Comparison of ENCODE assay signal across 8 mouse cellular contexts in the genomic region with DNA sequence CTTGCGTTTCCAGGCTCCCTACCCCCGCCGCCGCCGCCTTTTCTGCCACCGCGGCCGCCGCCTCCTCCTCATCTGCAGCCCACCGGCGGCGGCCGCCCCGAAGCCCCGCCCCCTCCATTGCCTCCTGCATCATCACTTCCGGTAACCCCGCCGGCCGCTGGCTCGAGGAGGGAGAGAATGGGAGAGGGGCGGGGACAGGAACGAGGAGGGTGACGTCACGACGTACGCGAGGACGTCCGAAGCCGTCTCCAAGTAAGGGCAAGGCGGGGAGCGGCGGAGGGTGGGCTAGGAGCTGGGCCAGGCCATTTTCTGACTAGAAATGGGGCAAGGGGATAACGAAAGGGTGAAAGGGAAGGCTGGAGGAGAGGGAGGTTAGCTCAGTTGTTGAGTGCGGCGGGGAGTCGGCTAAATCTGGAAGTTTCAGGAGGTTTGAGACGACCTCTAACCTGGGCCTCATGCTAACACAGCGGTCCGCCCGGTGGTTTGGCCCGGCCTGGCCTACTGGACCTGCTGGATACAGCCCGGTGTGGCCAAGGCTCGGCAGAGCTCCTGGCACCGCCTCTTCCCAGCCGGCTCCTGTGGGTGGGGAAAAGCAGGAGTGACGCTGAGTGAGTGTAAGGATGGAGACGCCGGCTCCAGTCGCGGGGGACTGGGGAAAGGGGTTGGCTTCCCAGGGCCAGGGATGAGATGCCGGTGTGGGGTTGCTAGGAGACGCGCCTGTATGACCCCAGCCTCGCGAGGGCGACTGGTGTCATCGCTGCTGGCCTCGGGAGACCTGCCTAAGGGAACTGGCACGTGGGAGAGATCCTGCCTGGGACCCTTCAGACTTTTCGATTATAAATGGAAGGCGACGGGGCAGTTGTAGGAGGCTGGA. TPM values are rescaled to one million over a fixed set of nuclear protein-coding genes. Genes with fewer than 3 reads are reported as not detected.
A peak's percentile ranks its signal among the peaks of the same experiment; 100 is the strongest.
DNase-seq lines count a peak whose midpoint lies in the region; ATAC-seq and TF ChIP-seq lines count a peak whose summit lies in the region.

A gene (plus strand): TSS at position 223 of the 874 bp plus-strand sequence.
A gene (minus strand): TSS at position 660 of the 874 bp plus-strand sequence.

- peak; percentile 99 for ATAC-seq in erythroblast, adult 5-6 weeks (replicated peaks; ENCODE audit: low FRiP score, poor library complexity, severe bottlenecking)
- ATAC-seq in heart, embryonic 12.5 days (ENCODE audit: insufficient number of reproducible peaks, low FRiP score): peak; percentile 99
- peak; percentile 98 for ATAC-seq in kidney, postnatal 0 days (replicated peaks; ENCODE audit: low FRiP score, low read depth)
- peak; percentile 98 for ATAC-seq in liver, embryonic 11.5 days (replicated peaks; ENCODE audit: low FRiP score)
- ATAC-seq in stomach, embryonic 14.5 days (ENCODE audit: insufficient number of reproducible peaks, insufficient read depth, low FRiP score, low read depth): peak; percentile 98

- H3K4me2 ChIP-seq in heart, embryonic 12.5 days: peak within 1 kb of the TSS; percentile 87
- peak within 1 kb of the TSS; percentile 87 for H3K4me2 ChIP-seq in kidney, postnatal 0 days (ENCODE audit: low read length)
- peak within 1 kb of the TSS; percentile 69 for H3K4me2 ChIP-seq in liver, embryonic 11.5 days
- H3K4me2 ChIP-seq in stomach, embryonic 14.5 days (replicated peaks; ENCODE audit: low read depth, low read length): peak within 1 kb of the TSS; percentile 72

- peaks cover 14% of the 10 kb centered on the region; the same call in 1 of the 2 replicates for H3K4me1 ChIP-seq in heart, embryonic 12.5 days (replicated peaks)
- 0 out of 2 replicates have a peak, but pooled peaks cover 6% of the 10 kb centered on the region for H3K4me1 ChIP-seq in kidney, postnatal 0 days (replicated peaks; ENCODE audit: insufficient read depth, low read length)
- peaks cover 3% of the 10 kb centered on the region for H3K4me1 ChIP-seq in liver, embryonic 11.5 days (replicated peaks; ENCODE audit: control insufficient read depth, insufficient read depth, low read length)
- 0 out of 2 replicates have a peak, but pooled peaks cover 9% of the 10 kb centered on the region for H3K4me1 ChIP-seq in stomach, embryonic 14.5 days (ENCODE audit: control insufficient read depth, insufficient read depth, low read length)

- H3K36me3 ChIP-seq in heart, embryonic 12.5 days: no peaks in the 10 kb centered on the region
- H3K36me3 ChIP-seq in kidney, postnatal 0 days (ENCODE audit: insufficient read depth, low read length): no peaks in the 10 kb centered on the region
- H3K36me3 ChIP-seq in liver, embryonic 11.5 days (ENCODE audit: control insufficient read depth, insufficient read depth, low read length): no peaks in the 10 kb centered on the region
- H3K36me3 ChIP-seq in stomach, embryonic 14.5 days (ENCODE audit: control insufficient read depth, insufficient read depth, low read length): no peaks in the 10 kb centered on the region

- H3K9me3 ChIP-seq in heart, embryonic 12.5 days (replicated peaks): no peaks in the 10 kb centered on the region
- no peaks in the 10 kb centered on the region for H3K9me3 ChIP-seq in kidney, postnatal 0 days (replicated peaks; ENCODE audit: low read length)
- H3K9me3 ChIP-seq in liver, embryonic 11.5 days (ENCODE audit: control insufficient read depth, low read length): no peaks in the 10 kb centered on the region
- H3K9me3 ChIP-seq in stomach, embryonic 14.5 days (ENCODE audit: control insufficient read depth, low read depth, low read length): no peaks in the 10 kb centered on the region

- H3K27ac ChIP-seq in heart, embryonic 12.5 days (ENCODE audit: poor library complexity, severe bottlenecking): peak within 1 kb of the TSS; percentile 97
- H3K27ac ChIP-seq in kidney, postnatal 0 days: peak within 1 kb of the TSS; percentile 98
- peak within 1 kb of the TSS; percentile 72 for H3K27ac ChIP-seq in liver, embryonic 11.5 days (ENCODE audit: low read depth, low read length)
- H3K27ac ChIP-seq in stomach, embryonic 14.5 days (ENCODE audit: low read length): peak within 1 kb of the TSS; percentile 96

- WGBS in heart, embryonic 12.5 days: under 1% methylated on average over 63 of the region's 63 CpGs
- WGBS in kidney, postnatal 0 days: 0% methylated on average over 63 of the region's 63 CpGs
- 1% methylated on average over 63 of the region's 63 CpGs for WGBS in liver, embryonic 11.5 days
- WGBS in stomach, embryonic 14.5 days: under 1% methylated on average over 55 of the region's 63 CpGs

- DNase-seq in B cell, adult 2 months: peak; percentile 93 to 95
- DNase-seq in brain, adult 2 months (ENCODE audit: low read depth, low spot score): peak; percentile 99
- DNase-seq in kidney, postnatal 0 days (ENCODE audit: low spot score): peak; percentile 99
- peak; percentile 97 for DNase-seq in liver, embryonic 11.5 days (ENCODE audit: low spot score)
- peak; percentile 96 for DNase-seq in naive thymus-derived CD4-positive, alpha-beta T cell, adult 2 months (ENCODE audit: low read depth)

- peak within 1 kb of the TSS; percentile 86 for H3K4me3 ChIP-seq in heart, embryonic 12.5 days
- H3K4me3 ChIP-seq in kidney, postnatal 0 days (replicated peaks; ENCODE audit: low read depth, low read length): peak within 1 kb of the TSS; percentile 83
- peak within 1 kb of the TSS; percentile 58 for H3K4me3 ChIP-seq in liver, embryonic 11.5 days (ENCODE audit: low read depth, low read length)
- peak within 1 kb of the TSS; percentile 68 for H3K4me3 ChIP-seq in stomach, embryonic 14.5 days (ENCODE audit: low read depth, low read length)

- peak within 1 kb of the TSS; percentile 94 for H3K9ac ChIP-seq in heart, embryonic 12.5 days
- peak within 1 kb of the TSS; percentile 81 for H3K9ac ChIP-seq in kidney, postnatal 0 days (ENCODE audit: low read depth, low read length)
- H3K9ac ChIP-seq in liver, embryonic 11.5 days (ENCODE audit: low read depth, low read length): peak within 1 kb of the TSS; percentile 78
- H3K9ac ChIP-seq in stomach, embryonic 14.5 days (replicated peaks; ENCODE audit: low read depth, low read length): peak within 1 kb of the TSS; percentile 73

- TF ChIP-seq CTCF in kidney, postnatal 0 days (IDR thresholded peaks at IDR 0.05; ENCODE audit: low read depth): no peak

- H3K27me3 ChIP-seq in heart, embryonic 12.5 days (replicated peaks): no peaks in the 10 kb centered on the region
- H3K27me3 ChIP-seq in kidney, postnatal 0 days (ENCODE audit: insufficient read depth, low read length): no peaks in the 10 kb centered on the region
- H3K27me3 ChIP-seq in liver, embryonic 11.5 days (replicated peaks; ENCODE audit: control insufficient read depth, insufficient read depth, low read length): no peaks in the 10 kb centered on the region
- no peaks in the 10 kb centered on the region for H3K27me3 ChIP-seq in stomach, embryonic 14.5 days (ENCODE audit: control insufficient read depth, insufficient read depth, low read length)

RNA-seq across cellular contexts. Expression of the first gene that starts in this region (rescaled TPM):
- total RNA-seq in erythroblast, adult 5-6 weeks (2015; ENCODE audit: low replicate concordance): not detected in 2 replicates
- 5.5 and 5.7 TPM in 2 replicates for total RNA-seq in erythroblast, adult 5-6 weeks (2017; ENCODE audit: low replicate concordance)
- 9.2 and 9.8 TPM in 2 replicates for polyA plus RNA-seq in heart, embryonic 12.5 days (2016; fragmentation: Nextera tagmentation; extraction: Ambion mirVana)
- polyA plus RNA-seq in kidney, postnatal 0 days (2015; fragmentation: Nextera tagmentation; extraction: Ambion mirVana): 8.5 and 9.3 TPM in 2 replicates
- 4.6 and 6.5 TPM in 2 replicates for polyA plus RNA-seq in liver, embryonic 11.5 days (2014; fragmentation: Nextera tagmentation; extraction: Ambion mirVana)
- polyA plus RNA-seq in stomach, embryonic 14.5 days (2014; fragmentation: Nextera tagmentation; extraction: Ambion mirVana): 8.6 and 10.7 TPM in 2 replicates

RNA-seq across cellular contexts. Expression of the second gene that starts in this region (rescaled TPM):
- 0.84 and 1.7 TPM in 2 replicates for total RNA-seq in erythroblast, adult 5-6 weeks (2015; ENCODE audit: low replicate concordance)
- total RNA-seq in erythroblast, adult 5-6 weeks (2017; ENCODE audit: low replicate concordance): 1.7 and 2.3 TPM in 2 replicates
- polyA plus RNA-seq in heart, embryonic 12.5 days (2016; fragmentation: Nextera tagmentation; extraction: Ambion mirVana): 9.9 and 12.9 TPM in 2 replicates
- 7.0 and 7.2 TPM in 2 replicates for polyA plus RNA-seq in kidney, postnatal 0 days (2015; fragmentation: Nextera tagmentation; extraction: Ambion mirVana)
- polyA plus RNA-seq in liver, embryonic 11.5 days (2014; fragmentation: Nextera tagmentation; extraction: Ambion mirVana): 3.1 and 3.4 TPM in 2 replicates
- 5.5 and 8.4 TPM in 2 replicates for polyA plus RNA-seq in stomach, embryonic 14.5 days (2014; fragmentation: Nextera tagmentation; extraction: Ambion mirVana)

Comparison
In these comparisons a context has a peak if more than half of its experiments do, and no peak if none do; other contexts are left out.
1. Peak in every context shown above with its lines: DNase-seq, ATAC-seq, H3K4me3 ChIP-seq and H3K27ac ChIP-seq.